Mouse (Mus musculus): ENCODE measurements around the gene Gm8159. TPM values are rescaled to one million over a fixed set of nuclear protein-coding genes. Genes with fewer than 3 reads are reported as not detected.
"Not testable (repeated sequence)": the region's sequence is repeated elsewhere in the genome, so short reads cannot be mapped to it uniquely, and the experiment has no call there.

Gm8159 gene
- not detected in 2 replicates for polyA plus RNA-seq (2011; ENCODE audit: insufficient read length, low read depth, missing spikeins)

GRCm38 (mm10) chr14:4632052-4632451, at the start of gene Gm8159:
Gene Gm8159 (plus strand): TSS chr14:4632352.
- not testable (repeated sequence) for H3K27ac ChIP-seq (ENCODE audit: insufficient read depth, low read length); H3K4me3 ChIP-seq (ENCODE audit: insufficient read depth, low read length); H3K4me1 ChIP-seq (ENCODE audit: control insufficient read depth, insufficient read depth, low read length)

GRCm38 (mm10) chr14:4649309-4649708, 17.2 kb downstream of the Gm8159 start:
- not testable (repeated sequence) for H3K4me3 ChIP-seq (ENCODE audit: insufficient read depth, low read length); H3K4me1 ChIP-seq (ENCODE audit: control insufficient read depth, insufficient read depth, low read length); H3K27ac ChIP-seq (ENCODE audit: insufficient read depth, low read length)

GRCm38 (mm10) chr14:4650324-4650723, 18.2 kb downstream of the Gm8159 start:
- H3K27ac ChIP-seq (ENCODE audit: insufficient read depth, low read length); H3K4me3 ChIP-seq (ENCODE audit: insufficient read depth, low read length); H3K4me1 ChIP-seq (ENCODE audit: control insufficient read depth, insufficient read depth, low read length): not testable (repeated sequence)

DNA sequence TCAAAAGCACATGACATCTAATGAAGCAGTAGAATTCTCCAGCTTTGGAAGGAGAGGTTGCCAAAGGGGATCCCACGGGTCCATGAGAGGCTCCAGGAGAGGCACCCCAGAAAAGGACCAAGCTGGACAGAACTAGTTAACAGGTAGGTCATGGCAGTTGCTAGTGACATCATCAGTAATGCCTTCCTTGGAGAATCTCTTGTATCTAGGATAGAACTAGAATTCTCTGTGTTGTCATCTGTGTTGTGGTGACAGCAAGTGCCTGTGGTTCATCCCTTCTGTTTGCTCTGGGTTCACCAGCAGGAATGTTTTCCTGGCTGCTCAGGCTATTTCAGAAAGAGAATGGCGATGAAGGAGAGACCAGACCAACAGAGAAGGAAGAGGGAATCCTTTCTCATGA, 31.7 kb downstream of the Gm8159 start, which contains the start of gene Gm3239:
TSS of gene Gm3239 (plus strand) at position 301 of the 400 bp plus-strand sequence.
- not testable (repeated sequence) for H3K4me1 ChIP-seq (ENCODE audit: control insufficient read depth, insufficient read depth, low read length); H3K27ac ChIP-seq (ENCODE audit: insufficient read depth, low read length); H3K4me3 ChIP-seq (ENCODE audit: insufficient read depth, low read length)

Other genes starting within 250 kb of the Gm8159 start
- gene Gm3159, start 234.8 kb upstream of the Gm8159 start, polyA plus RNA-seq (2011; ENCODE audit: insufficient read length, low read depth, missing spikeins), result not detected in 2 replicates
- gene Gm3164, start 216.9 kb upstream of the Gm8159 start, polyA plus RNA-seq (2011; ENCODE audit: insufficient read length, low read depth, missing spikeins), result not detected in 2 replicates
- not detected in 2 replicates for gene Gm3173, start 201.4 kb upstream of the Gm8159 start, polyA plus RNA-seq (2011; ENCODE audit: insufficient read length, low read depth, missing spikeins)
- not detected in 2 replicates for gene Gm3182, start 150.6 kb upstream of the Gm8159 start, polyA plus RNA-seq (2011; ENCODE audit: insufficient read length, low read depth, missing spikeins)
- not detected in 2 replicates for gene Gm3047, start 76.9 kb upstream of the Gm8159 start, polyA plus RNA-seq (2011; ENCODE audit: insufficient read length, low read depth, missing spikeins)
- not detected in 2 replicates for gene Gm3239, start 31.8 kb downstream of the Gm8159 start, polyA plus RNA-seq (2011; ENCODE audit: insufficient read length, low read depth, missing spikeins)
- gene Gm7876, start 76.9 kb downstream of the Gm8159 start, polyA plus RNA-seq (2011; ENCODE audit: insufficient read length, low read depth, missing spikeins), result not detected in 2 replicates
- gene Gm3252, start 94.4 kb downstream of the Gm8159 start, polyA plus RNA-seq (2011; ENCODE audit: insufficient read length, low read depth, missing spikeins), result not detected in 2 replicates
- not detected in 2 replicates for gene Gm9602, start 144.0 kb downstream of the Gm8159 start, polyA plus RNA-seq (2011; ENCODE audit: insufficient read length, low read depth, missing spikeins)
- not detected in 2 replicates for gene Gm3269, start 205.8 kb downstream of the Gm8159 start, polyA plus RNA-seq (2011; ENCODE audit: insufficient read length, low read depth, missing spikeins)
- gene Gm3264, start 223.2 kb downstream of the Gm8159 start, polyA plus RNA-seq (2011; ENCODE audit: insufficient read length, low read depth, missing spikeins), result not detected in 2 replicates